Mouse (Mus musculus): Measurements from ENCODE around the gene Ubac2.

DNA sequence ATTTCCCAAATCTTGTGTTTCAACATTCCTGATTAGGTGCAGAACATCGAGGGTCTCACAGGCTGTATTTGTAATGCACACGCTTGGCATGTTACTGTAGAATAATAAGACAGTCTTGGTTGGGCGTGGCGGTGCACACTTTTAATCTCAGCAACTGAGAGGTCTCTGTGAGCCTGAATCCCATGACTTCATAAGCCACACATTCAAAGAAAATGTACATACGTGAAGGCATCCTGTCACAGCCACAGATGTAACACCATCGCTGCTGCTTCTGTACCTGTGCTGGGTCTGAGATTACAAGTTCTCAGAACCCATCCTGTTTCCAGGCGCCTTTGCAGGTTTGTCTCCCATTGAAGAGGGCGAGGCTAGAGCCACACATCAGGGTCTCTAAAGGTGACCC lies 133.3 kb downstream of the Ubac2 start:
- TF ChIP-seq CTCF (conservative IDR thresholded peaks at IDR 0.05 in 1 of 2, IDR thresholded peaks at IDR 0.05 in 1 of 2; ENCODE audit: low read depth in 2 of 2, low read length in 2 of 2): no peak
- no peak for TF ChIP-seq POLR2A (IDR thresholded peaks at IDR 0.05; ENCODE audit: low read depth, low read length)
- no peak for TF ChIP-seq CHD2 (IDR thresholded peaks at IDR 0.05; ENCODE audit: low read length)
- no peak for TF ChIP-seq POLR2AphosphoS2 (IDR thresholded peaks at IDR 0.05; ENCODE audit: low read depth, low read length)
- no peak for TF ChIP-seq BHLHE40 (IDR thresholded peaks at IDR 0.05; ENCODE audit: low read depth, low read length)
- no peak for TF ChIP-seq MAX (IDR thresholded peaks at IDR 0.05; ENCODE audit: low read length)
- no peak for TF ChIP-seq UBTF (IDR thresholded peaks at IDR 0.05; ENCODE audit: low read depth, low read length)
- TF ChIP-seq ZC3H11A (IDR thresholded peaks at IDR 0.05; ENCODE audit: low read depth, low read length): no peak
- no peak for TF ChIP-seq USF2 (conservative IDR thresholded peaks at IDR 0.05; ENCODE audit: low read depth, low read length)
- no peak for TF ChIP-seq JUND (conservative IDR thresholded peaks at IDR 0.05; ENCODE audit: low read depth, low read length)
- no peak for TF ChIP-seq SMC3 (IDR thresholded peaks at IDR 0.05; ENCODE audit: low read depth, low read length)
- no peak for TF ChIP-seq MAFK (IDR thresholded peaks at IDR 0.05; ENCODE audit: insufficient replicate concordance, low read length)
- no peak for TF ChIP-seq TCF12 (IDR thresholded peaks at IDR 0.05; ENCODE audit: low read depth, low read length)
- no peak for TF ChIP-seq NRF1 (IDR thresholded peaks at IDR 0.05; ENCODE audit: low read depth, low read length)

Data from CH12.LX (cell line).